Mouse (Mus musculus) left cerebral cortex, adult 2 months (tissue): ENCODE data around the gene Gfod2. TPM values are rescaled to one million over a fixed set of nuclear protein-coding genes. Genes with fewer than 3 reads are reported as not detected.
A peak's percentile ranks its signal among the peaks of the same experiment; 100 is the strongest.

ENCODE experiments used
- DNase-seq, 2 experiments: peaks; one replicate each; pipeline ENCODE4 v3.0.0; 2021 to 2022; ENCODE audit warnings: low spot score in 2 of 2, mixed read lengths in 1 of 2; ENCODE audit errors: extremely low spot score in 1 of 2
- H3K27ac ChIP-seq: fragments of 200-600 bp; 2 replicates; pipeline ENCODE4 v1.8.1; 2022
- H3K4me3 ChIP-seq: fragments of 200-600 bp; 2 replicates; pipeline ENCODE4 v1.8.1; 2022
- CTCF ChIP-seq: fragments of 200-600 bp; IDR thresholded peaks from 2 replicates; pipeline ENCODE4 v1.8.1; 2022; ENCODE audit warnings: antibody characterized with exemption, mild to moderate bottlenecking, moderate library complexity
- intact Hi-C: fragments of 180-260 bp; cut with DNase I; formaldehyde crosslinking; loops from one replicate; pipeline ENCODE4 v1.15.1; 2025
- total RNA-seq, 2 experiments: library from RNA; stranded (reverse); gene quantifications; 2 replicates each; pipeline ENCODE4 v1.2.3; 2021

Gene Gfod2
- total RNA-seq, 2 experiments from 2014 or later = 21.0 to 26.0 TPM

GRCm38 (mm10) chr8:105712286-105712685 lies 46.2 kb downstream of the Gfod2 start:
- no peak for DNase-seq
- H3K4me3 ChIP-seq = no peak overlapping the region
- intact Hi-C loops = loop anchor here (5.0 kb wide), 4 partner anchors 65 to 310 kb away; partner anchors contain the start of gene Cenpt
- H3K27ac ChIP-seq = no peak overlapping the region
- no peak for TF ChIP-seq CTCF

GRCm38 (mm10) chr8:105709317-105709716 lies 49.1 kb downstream of the Gfod2 start:
- intact Hi-C loops = no loop called here
- no peak for TF ChIP-seq CTCF
- H3K4me3 ChIP-seq = no peak overlapping the region
- no peak overlapping the region for H3K27ac ChIP-seq
- no peak for DNase-seq

GRCm38 (mm10) chr8:105708675-105709074 lies 49.8 kb downstream of the Gfod2 start:
- no peak for TF ChIP-seq CTCF
- H3K27ac ChIP-seq = no peak overlapping the region

GRCm38 (mm10) chr8:105707498-105708403 lies 50.7 kb downstream of the Gfod2 start, which contains the start of the genes 4933405L10Rik and Enkd1:
4933405L10Rik (plus strand) TSS chr8:105707655.
Enkd1 (minus strand) TSS chr8:105708210.
- no peak for TF ChIP-seq CTCF
- intact Hi-C loops = no loop called here
- no peak within 1 kb of the TSS for H3K27ac ChIP-seq
- DNase-seq = peak; percentile 80 to 83
- H3K4me3 ChIP-seq = peak within 1 kb of the TSS; percentile 87

More at GRCm38 (mm10) chr8:105708675-105709074, 49.8 kb downstream of the Gfod2 start:
- no peak for DNase-seq
- intact Hi-C loops = no loop called here
- H3K4me3 ChIP-seq = no peak overlapping the region

- no peak for TF ChIP-seq CTCF
- intact Hi-C loops = no loop called here
- Histone ChIP-seq H3K27ac (no peak overlapping the region), H3K4me3 (no peak overlapping the region)
- no peak for DNase-seq
Observed at GRCm38 (mm10) chr8:105706426-105706825, 52.0 kb downstream of the Gfod2 start.

GRCm38 (mm10) chr8:105704955-105705354 lies 53.5 kb downstream of the Gfod2 start:
- Histone ChIP-seq H3K4me3 (no peak overlapping the region), H3K27ac (no peak overlapping the region)
- no peak for TF ChIP-seq CTCF
- intact Hi-C loops = no loop called here
- DNase-seq = no peak

- no peak overlapping the region for H3K27ac ChIP-seq
- H3K4me3 ChIP-seq = no peak overlapping the region
- intact Hi-C loops = no loop called here
- no peak for TF ChIP-seq CTCF
- DNase-seq = no peak
Observed at GRCm38 (mm10) chr8:105704146-105704812, 54.2 kb downstream of the Gfod2 start.

- intact Hi-C loops = no loop called here
- no peak overlapping the region for H3K4me3 ChIP-seq
- no peak for DNase-seq
- TF ChIP-seq CTCF = no peak
- H3K27ac ChIP-seq = no peak overlapping the region
Observed at GRCm38 (mm10) chr8:105702731-105703415, 55.6 kb downstream of the Gfod2 start.

GRCm38 (mm10) chr8:105702001-105702401 lies 56.5 kb downstream of the Gfod2 start:
- no peak for TF ChIP-seq CTCF
- intact Hi-C loops = no loop called here
- peak overlapping the region; percentile 64 for H3K4me3 ChIP-seq
- peak overlapping the region; percentile 95 for H3K27ac ChIP-seq
- DNase-seq = no peak

- TF ChIP-seq CTCF = no peak; the same call in 1 of the 2 replicates
- Histone ChIP-seq H3K27ac (peak within 1 kb of the TSS; percentile 95), H3K4me3 (peak within 1 kb of the TSS; percentile 64)
- DNase-seq = peak; percentile 94 to 95
- intact Hi-C loops = loop anchor here (1.0 to 2.0 kb wide), 2 partner anchors 65 to 78 kb away; partner anchors contain the start of gene Ctcf
Observed at GRCm38 (mm10) chr8:105700966-105701824, 57.3 kb downstream of the Gfod2 start, which contains the start of the genes Acd and Pard6a. Acd (minus strand) TSS chr8:105701102. Pard6a (plus strand) TSS chr8:105701148.

GRCm38 (mm10) chr8:105700566-105700965 lies 57.9 kb downstream of the Gfod2 start:
- DNase-seq = peak; percentile 56 to 61
- peak overlapping the region; percentile 64 for H3K4me3 ChIP-seq
- peak overlapping the region; percentile 95 for H3K27ac ChIP-seq
- no peak for TF ChIP-seq CTCF
- intact Hi-C loops = loop anchor here (2.0 kb wide), 1 partner anchor 78 kb away; no protein-coding TSS in a partner anchor
